Mouse (Mus musculus): Measurements from ENCODE around the gene Klhl12.
"Not testable (repeated sequence)": the region's sequence is repeated elsewhere in the genome, so short reads cannot be mapped to it uniquely, and the experiment has no call there.

Gene Klhl12

GRCm38 (mm10) chr1:134516491-134517198, 61.3 kb downstream of the Klhl12 start:
- peak; percentile 17 for DNase-seq

- DNase-seq, result not testable (repeated sequence)
Measured at GRCm38 (mm10) chr1:134517841-134518240, 62.5 kb downstream of the Klhl12 start.

GRCm38 (mm10) chr1:134518677-134519076, 63.3 kb downstream of the Klhl12 start:
- DNase-seq, result peak; percentile 90

- not testable (repeated sequence) for DNase-seq
Measured at GRCm38 (mm10) chr1:134519201-134519600, 63.9 kb downstream of the Klhl12 start.

GRCm38 (mm10) chr1:134520001-134520721, 64.8 kb downstream of the Klhl12 start:
- no peak for DNase-seq

- DNase-seq, result no peak
Measured at GRCm38 (mm10) chr1:134521163-134521562, 65.8 kb downstream of the Klhl12 start.

GRCm38 (mm10) chr1:134522325-134522724, 67.0 kb downstream of the Klhl12 start:
- no peak for DNase-seq

- peak; percentile 27 for DNase-seq
Measured at GRCm38 (mm10) chr1:134524424-134524823, 69.1 kb downstream of the Klhl12 start.

- DNase-seq, result no peak
Measured at GRCm38 (mm10) chr1:134525015-134525414, 69.7 kb downstream of the Klhl12 start.

- no peak for DNase-seq
Measured at GRCm38 (mm10) chr1:134526752-134527151, 71.4 kb downstream of the Klhl12 start.

- no peak for DNase-seq
Measured at GRCm38 (mm10) chr1:134530618-134531017, 75.3 kb downstream of the Klhl12 start.

- not testable (repeated sequence) for DNase-seq
Measured at GRCm38 (mm10) chr1:134533710-134534109, 78.4 kb downstream of the Klhl12 start.

GRCm38 (mm10) chr1:134535054-134535453, 79.7 kb downstream of the Klhl12 start:
- no peak for DNase-seq

GRCm38 (mm10) chr1:134535513-134535912, 80.2 kb downstream of the Klhl12 start:
- no peak for DNase-seq

GRCm38 (mm10) chr1:134540610-134541009, 85.3 kb downstream of the Klhl12 start:
- DNase-seq, result no peak

Data from lung, postnatal 14 days (tissue).